Mouse (Mus musculus): ENCODE results near the gene Gpc6.

GRCm38 (mm10) chr14:117146665-117147064, 221.6 kb downstream of the Gpc6 start:
- no peak for TF ChIP-seq POLR2AphosphoS5 (IDR thresholded peaks at IDR 0.05; ENCODE audit: borderline replicate concordance, low read depth, low read length)
- TF ChIP-seq CTCF (IDR thresholded peaks at IDR 0.05 in 2 of 3, conservative IDR thresholded peaks at IDR 0.05 in 1 of 3; ENCODE audit: control insufficient read depth in 1 of 3, insufficient read depth in 1 of 3, low read depth in 2 of 3, low read length in 3 of 3, poor library complexity in 1 of 3, severe bottlenecking in 1 of 3), result no peak
